Mouse (Mus musculus): ENCODE results near the gene Rab3gap2. TPM values are rescaled to one million over a fixed set of nuclear protein-coding genes. Genes with fewer than 3 reads are reported as not detected.
A peak's percentile ranks its signal among the peaks of the same experiment; 100 is the strongest.

Rab3gap2 gene
- polyA plus RNA-seq, 1 experiment = 46.3 TPM

GRCm38 (mm10) chr1:185192087-185192486 lies 11.8 kb upstream of the Rab3gap2 start:
- Histone ChIP-seq H3K4me3 (replicated peaks; ENCODE audit: insufficient read depth, low read depth, low read length) (no peak overlapping the region), H3K27me3 (ENCODE audit: control insufficient read depth, insufficient read depth, low read length) (no peaks in the 10 kb centered on the region), H3K4me1 (ENCODE audit: control insufficient read depth, insufficient read depth, low read length) (no peaks in the 10 kb centered on the region), H3K27ac (ENCODE audit: insufficient read depth, low read length) (no peak overlapping the region)
- DNase-seq = no peak
- 87% methylated on average over 8 of the region's 8 CpGs for WGBS
- TF ChIP-seq POLR2A (IDR thresholded peaks at IDR 0.05; ENCODE audit: borderline replicate concordance, insufficient read depth, low read length) (no peak), CTCF (IDR thresholded peaks at IDR 0.05; ENCODE audit: borderline replicate concordance, insufficient read depth, low read depth, low read length) (no peak)

GRCm38 (mm10) chr1:185193509-185193908 lies 10.4 kb upstream of the Rab3gap2 start:
- Histone ChIP-seq H3K4me3 (replicated peaks; ENCODE audit: insufficient read depth, low read depth, low read length) (no peak overlapping the region), H3K27me3 (ENCODE audit: control insufficient read depth, insufficient read depth, low read length) (no peaks in the 10 kb centered on the region), H3K27ac (ENCODE audit: insufficient read depth, low read length) (no peak overlapping the region), H3K4me1 (ENCODE audit: control insufficient read depth, insufficient read depth, low read length) (no peaks in the 10 kb centered on the region)
- no peak for DNase-seq
- peak; percentile 75; the same call in 1 of the 2 replicates for TF ChIP-seq CTCF (IDR thresholded peaks at IDR 0.05; ENCODE audit: borderline replicate concordance, insufficient read depth, low read depth, low read length)
- TF ChIP-seq POLR2A (IDR thresholded peaks at IDR 0.05; ENCODE audit: borderline replicate concordance, insufficient read depth, low read length) = no peak
- 13% methylated on average over 10 of the region's 10 CpGs for WGBS

GRCm38 (mm10) chr1:185196323-185196722 lies 7.6 kb upstream of the Rab3gap2 start:
- WGBS = 70% methylated on average over 3 of the region's 3 CpGs
- Histone ChIP-seq H3K4me3 (replicated peaks; ENCODE audit: insufficient read depth, low read depth, low read length) (no peak overlapping the region), H3K27me3 (ENCODE audit: control insufficient read depth, insufficient read depth, low read length) (no peaks in the 10 kb centered on the region), H3K27ac (ENCODE audit: insufficient read depth, low read length) (no peak overlapping the region), H3K4me1 (ENCODE audit: control insufficient read depth, insufficient read depth, low read length) (no peaks in the 10 kb centered on the region)
- DNase-seq = no peak
- no peak for TF ChIP-seq CTCF (IDR thresholded peaks at IDR 0.05; ENCODE audit: borderline replicate concordance, insufficient read depth, low read depth, low read length)
- TF ChIP-seq POLR2A (IDR thresholded peaks at IDR 0.05; ENCODE audit: borderline replicate concordance, insufficient read depth, low read length) = no peak

DNA sequence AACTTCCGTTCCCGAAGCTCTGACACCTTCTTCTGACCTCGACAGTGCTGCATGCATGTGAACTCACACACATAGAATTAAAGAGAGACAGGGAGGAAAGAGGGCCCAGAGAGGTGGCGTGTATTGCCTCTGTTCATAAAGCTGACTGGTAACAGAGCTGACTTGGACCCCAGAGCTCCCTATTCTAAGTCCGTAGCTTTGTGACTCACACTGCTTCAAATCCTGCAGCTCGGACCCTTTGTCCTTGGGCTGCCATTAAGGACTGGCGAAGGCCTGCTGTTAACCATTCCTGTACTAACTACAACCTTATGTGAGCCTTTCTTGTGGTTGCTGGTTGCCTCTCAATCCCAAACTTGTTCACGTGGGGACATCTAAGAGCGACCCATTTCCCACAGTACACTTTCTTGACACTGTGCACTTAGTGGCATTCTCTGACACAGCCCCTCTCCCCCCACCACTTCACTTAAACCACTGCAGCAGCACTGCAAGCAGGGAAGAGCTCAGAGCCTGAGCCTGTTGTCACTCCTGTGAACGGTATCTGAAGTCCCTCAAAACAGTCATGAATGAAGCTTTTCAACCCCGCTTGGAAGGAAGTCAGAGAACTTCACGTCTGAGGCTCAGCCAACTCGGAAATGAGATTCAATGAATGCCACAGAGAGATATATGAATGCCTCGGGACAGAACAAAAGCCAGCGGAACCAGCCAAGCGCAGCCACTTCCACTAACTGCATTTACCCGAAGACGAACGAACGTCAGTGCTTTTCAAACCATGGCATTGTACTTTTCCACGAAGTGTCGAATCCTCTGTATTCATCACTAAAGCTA lies 3.1 kb upstream of the Rab3gap2 start:
- Histone ChIP-seq H3K27me3 (ENCODE audit: control insufficient read depth, insufficient read depth, low read length) (no peaks in the 10 kb centered on the region), H3K4me3 (replicated peaks; ENCODE audit: insufficient read depth, low read depth, low read length) (no peak overlapping the region), H3K4me1 (ENCODE audit: control insufficient read depth, insufficient read depth, low read length) (peaks cover 7% of the 10 kb centered on the region), H3K27ac (ENCODE audit: insufficient read depth, low read length) (no peak overlapping the region)
- 39% methylated on average over 22 of the region's 22 CpGs for WGBS
- no peak for TF ChIP-seq POLR2A (IDR thresholded peaks at IDR 0.05; ENCODE audit: borderline replicate concordance, insufficient read depth, low read length)
- DNase-seq = no peak

- TF ChIP-seq POLR2A (IDR thresholded peaks at IDR 0.05; ENCODE audit: borderline replicate concordance, insufficient read depth, low read length) (no peak), CTCF (IDR thresholded peaks at IDR 0.05; ENCODE audit: borderline replicate concordance, insufficient read depth, low read depth, low read length) (no peak)
- WGBS = 84% methylated on average over 2 of the region's 2 CpGs
These were observed 1.9 kb upstream of the Rab3gap2 start for GRCm38 (mm10) chr1:185201994-185202393.

DNA sequence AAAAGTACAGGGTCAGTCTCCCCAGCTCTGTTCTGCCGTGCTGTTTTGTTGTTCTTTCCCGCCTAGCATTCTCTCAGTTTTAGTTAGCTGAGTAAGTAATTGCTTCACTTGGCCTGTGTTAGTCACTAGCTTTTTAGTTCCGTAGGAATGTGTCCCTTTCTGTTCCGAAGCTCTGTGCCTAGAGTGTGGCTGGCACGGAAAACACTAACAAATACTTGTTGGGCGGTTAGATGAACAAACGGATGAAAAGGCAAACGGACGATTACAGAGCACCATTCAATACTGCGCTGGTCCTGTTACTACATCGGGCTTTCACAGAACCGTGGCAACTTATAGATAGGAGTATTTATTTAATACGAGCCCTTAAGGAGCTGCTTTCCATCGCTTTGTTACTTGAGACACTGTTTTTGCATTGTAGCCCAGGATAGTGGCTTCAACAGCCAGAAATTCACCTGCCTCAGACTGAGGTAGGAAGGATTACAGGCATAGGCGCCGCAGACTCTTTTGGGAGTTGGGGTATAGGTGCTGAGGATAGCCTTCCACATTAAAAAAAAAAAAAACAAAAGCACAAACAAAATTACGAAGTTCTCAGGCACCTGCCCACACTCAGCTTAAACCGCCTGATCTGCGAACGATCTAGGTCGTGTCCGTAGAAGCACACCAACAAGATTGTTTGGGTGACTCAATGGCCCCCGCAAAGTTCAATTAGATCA lies 565 bp upstream of the Rab3gap2 start:
- peaks cover 10% of the 10 kb centered on the region for H3K4me1 ChIP-seq (ENCODE audit: control insufficient read depth, insufficient read depth, low read length)
- H3K4me3 ChIP-seq (replicated peaks; ENCODE audit: insufficient read depth, low read depth, low read length) = peak overlapping the region; percentile 87
- no peaks in the 10 kb centered on the region for H3K27me3 ChIP-seq (ENCODE audit: control insufficient read depth, insufficient read depth, low read length)
- peak; percentile 48 to 50 for DNase-seq
- WGBS = 3% methylated on average over 23 of the region's 23 CpGs
- TF ChIP-seq CTCF (IDR thresholded peaks at IDR 0.05; ENCODE audit: borderline replicate concordance, insufficient read depth, low read depth, low read length) (no peak), POLR2A (IDR thresholded peaks at IDR 0.05; ENCODE audit: borderline replicate concordance, insufficient read depth, low read length) (no peak)
- peak overlapping the region; percentile 26; the same call in 1 of the 2 replicates for H3K27ac ChIP-seq (ENCODE audit: insufficient read depth, low read length)

More at GRCm38 (mm10) chr1:185201994-185202393, 1.9 kb upstream of the Rab3gap2 start:
- H3K27me3 ChIP-seq (ENCODE audit: control insufficient read depth, insufficient read depth, low read length) = no peaks in the 10 kb centered on the region
- H3K27ac ChIP-seq (ENCODE audit: insufficient read depth, low read length) = no peak overlapping the region
- H3K4me3 ChIP-seq (replicated peaks; ENCODE audit: insufficient read depth, low read depth, low read length) = no peak overlapping the region
- H3K4me1 ChIP-seq (ENCODE audit: control insufficient read depth, insufficient read depth, low read length) = peaks cover 10% of the 10 kb centered on the region
- no peak for DNase-seq

DNA sequence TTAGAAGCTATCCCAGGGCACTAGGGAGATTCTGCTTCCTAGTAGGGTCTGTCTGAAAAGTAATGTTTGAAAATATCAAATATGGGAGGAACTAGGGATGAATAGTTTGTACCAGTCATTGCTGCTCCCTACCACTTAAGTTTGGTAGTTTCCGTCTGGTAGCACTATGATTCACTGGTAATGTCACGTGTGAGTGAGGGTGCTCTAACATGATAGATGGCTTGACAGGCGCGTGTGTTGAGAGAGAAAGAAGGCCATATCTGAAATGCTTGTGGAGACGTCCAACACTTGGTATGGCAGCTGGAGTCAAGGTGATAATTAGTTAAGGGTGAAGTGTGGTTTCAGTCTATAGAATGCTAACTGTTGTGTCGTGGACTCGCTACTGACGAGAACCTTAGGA lies 1.2 kb downstream of the Rab3gap2 start:
- Histone ChIP-seq H3K4me3 (replicated peaks; ENCODE audit: insufficient read depth, low read depth, low read length) (no peak overlapping the region), H3K27ac (ENCODE audit: insufficient read depth, low read length) (no peak overlapping the region), H3K4me1 (ENCODE audit: control insufficient read depth, insufficient read depth, low read length) (peaks cover 10% of the 10 kb centered on the region), H3K27me3 (ENCODE audit: control insufficient read depth, insufficient read depth, low read length) (no peaks in the 10 kb centered on the region)
- 69% methylated on average over 8 of the region's 8 CpGs for WGBS
- no peak for DNase-seq
- TF ChIP-seq POLR2A (IDR thresholded peaks at IDR 0.05; ENCODE audit: borderline replicate concordance, insufficient read depth, low read length) = no peak
- TF ChIP-seq CTCF (IDR thresholded peaks at IDR 0.05; ENCODE audit: borderline replicate concordance, insufficient read depth, low read depth, low read length) = no peak
